In genomic region chr13:5866091-5866490, GRCm38 (mm10) we compare ENCODE assay signal across 9 mouse cellular contexts. TPM values are rescaled to one million over a fixed set of nuclear protein-coding genes. Genes with fewer than 3 reads are reported as not detected.
DNase-seq lines count a peak whose midpoint lies in the region; ATAC-seq and TF ChIP-seq lines count a peak whose summit lies in the region.
"Had no signal": no experiment of that assay in that cellular context is flagged by ENCODE, and none has a peak within 500 bp of the region (broad histone marks: within the 10 kb centered on the region; RNA-seq: fewer than 3 reads in every experiment).

No protein-coding gene starts in this region.

- peaks cover 8% of the 10 kb centered on the region for H3K79me2 ChIP-seq in heart, adult 2 months (replicated peaks; ENCODE audit: control insufficient read depth, insufficient read depth, low read length)

- peak overlapping the region; percentile 95 for H3K27ac ChIP-seq in heart, adult 2 months
- no peak overlapping the region for H3K27ac ChIP-seq in midbrain, embryonic 13.5 days
- H3K27ac ChIP-seq in midbrain, embryonic 10.5 days (replicated peaks): no peak overlapping the region
- peak overlapping the region; percentile 92 for H3K27ac ChIP-seq in embryonic fibroblast, embryonic 13.5 days (ENCODE audit: insufficient read depth, low read length)
- H3K27ac ChIP-seq in small intestine, adult 2 months (ENCODE audit: insufficient read depth, low read depth, low read length): peak overlapping the region; percentile 95

- DNase-seq in heart, adult 2 months: no peak
- no peak for DNase-seq in heart, postnatal 14 days
- DNase-seq in midbrain, embryonic 10.5 days (ENCODE audit: low spot score): no peak
- DNase-seq in embryo, embryonic 11 days: no peak
- no peak for DNase-seq in cerebellum, postnatal 25 days
- DNase-seq: kidney, postnatal 25 days had no signal

- peak overlapping the region; percentile 65 for H3K4me2 ChIP-seq in midbrain, embryonic 13.5 days (replicated peaks)

- no peak for ATAC-seq in midbrain, embryonic 13.5 days

- TF ChIP-seq CTCF in heart, adult 2 months (IDR thresholded peaks at IDR 0.05): no peak
- TF ChIP-seq CTCF in embryonic fibroblast, embryonic 13.5 days (IDR thresholded peaks at IDR 0.05; ENCODE audit: borderline replicate concordance, insufficient read depth, low read length): no peak
- TF ChIP-seq CTCF in small intestine, adult 2 months (IDR thresholded peaks at IDR 0.05; ENCODE audit: extremely low read depth, insufficient read length, insufficient replicate concordance, low read depth, low read length): no peak

- peak overlapping the region; percentile 25 for H3K9ac ChIP-seq in heart, adult 2 months (ENCODE audit: low read depth, low read length)
- H3K9ac ChIP-seq in midbrain, embryonic 13.5 days (replicated peaks): no peak overlapping the region

- WGBS in heart, adult 2 months: 38% methylated on average over 6 of the region's 6 CpGs
- WGBS in midbrain, embryonic 13.5 days: 90% methylated on average over 6 of the region's 6 CpGs
- WGBS in midbrain, embryonic 10.5 days: 86% methylated on average over 6 of the region's 6 CpGs
- WGBS in small intestine, adult 2 months: 83% methylated on average over 6 of the region's 6 CpGs

- 0 out of 2 replicates have a peak, but pooled peaks have one; percentile 22 for TF ChIP-seq POLR2A in heart, adult 2 months (IDR thresholded peaks at IDR 0.05; ENCODE audit: insufficient read depth, low read depth, low read length)
- TF ChIP-seq POLR2A in embryonic fibroblast, embryonic 13.5 days (IDR thresholded peaks at IDR 0.05; ENCODE audit: low read depth, low read length): no peak
- TF ChIP-seq POLR2A in small intestine, adult 2 months (IDR thresholded peaks at IDR 0.05; ENCODE audit: low read depth, low read length): no peak

- no peak for TF ChIP-seq EP300 in heart, adult 2 months (IDR thresholded peaks at IDR 0.05; ENCODE audit: insufficient read depth, low read depth, low read length)

- peaks cover 52% of the 10 kb centered on the region for H3K36me3 ChIP-seq in heart, adult 2 months (ENCODE audit: control insufficient read depth, insufficient read depth, low read length)
- H3K36me3 ChIP-seq in midbrain, embryonic 13.5 days: peaks cover 39% of the 10 kb centered on the region
- peaks cover 44% of the 10 kb centered on the region for H3K36me3 ChIP-seq in midbrain, embryonic 10.5 days
- peaks cover 50% of the 10 kb centered on the region for H3K36me3 ChIP-seq in small intestine, adult 2 months (ENCODE audit: control insufficient read depth, insufficient read depth, low read length)

- peaks cover 14% of the 10 kb centered on the region for H3K4me1 ChIP-seq in heart, adult 2 months (ENCODE audit: control insufficient read depth, insufficient read depth, low read length)
- peaks cover 58% of the 10 kb centered on the region for H3K4me1 ChIP-seq in midbrain, embryonic 13.5 days (replicated peaks)
- peaks cover 38% of the 10 kb centered on the region for H3K4me1 ChIP-seq in midbrain, embryonic 10.5 days
- H3K4me1 ChIP-seq in embryonic fibroblast, embryonic 13.5 days (ENCODE audit: control insufficient read depth, insufficient read depth, low read length): peaks cover 18% of the 10 kb centered on the region
- H3K4me1 ChIP-seq in small intestine, adult 2 months (ENCODE audit: control insufficient read depth, insufficient read depth, insufficient read length, low read length): peaks cover 13% of the 10 kb centered on the region

- intact Hi-C loops in heart, adult 2 months (cut with DNase I): loop anchor here (10.0 kb wide), 1 partner anchor 921 kb away; no protein-coding TSS in a partner anchor
- intact Hi-C loops in heart, postnatal 14 days (cut with DNase I): no loop called here

- peak overlapping the region; percentile 89 for H3K4me3 ChIP-seq in heart, adult 2 months
- H3K4me3 ChIP-seq in midbrain, embryonic 13.5 days (replicated peaks): no peak overlapping the region
- no peak overlapping the region for H3K4me3 ChIP-seq in midbrain, embryonic 10.5 days
- H3K4me3 ChIP-seq in embryonic fibroblast, embryonic 13.5 days (ENCODE audit: insufficient read depth, low read length): peak overlapping the region; percentile 91
- no peak overlapping the region for H3K4me3 ChIP-seq in small intestine, adult 2 months (ENCODE audit: low read depth, low read length)

- H3K9me3 ChIP-seq in midbrain, embryonic 13.5 days: no peaks in the 10 kb centered on the region
- no peaks in the 10 kb centered on the region for H3K9me3 ChIP-seq in midbrain, embryonic 10.5 days (replicated peaks)

- H3K27me3 ChIP-seq in heart, adult 2 months (ENCODE audit: control insufficient read depth, insufficient read depth, low read length): no peaks in the 10 kb centered on the region
- no peaks in the 10 kb centered on the region for H3K27me3 ChIP-seq in midbrain, embryonic 13.5 days
- no peaks in the 10 kb centered on the region for H3K27me3 ChIP-seq in midbrain, embryonic 10.5 days (ENCODE audit: low read depth, poor library complexity, severe bottlenecking)
- H3K27me3 ChIP-seq in small intestine, adult 2 months (ENCODE audit: control insufficient read depth, insufficient read depth, low read length): no peaks in the 10 kb centered on the region

RNA-seq across cellular contexts. Expression of gene Klf6, which starts 4.8 kb away (rescaled TPM):
- 10 to 100 TPM; 51.8 to 55.8 TPM for total RNA-seq in heart, adult 2 months (2021)
- 13.7 and 23.1 TPM in 2 replicates for polyA plus RNA-seq in heart, adult 2 months (2012; rRNA removed)
- total RNA-seq in heart, postnatal 14 days (2021): 10 to 100 TPM; 76.8 to 80.6 TPM
- polyA plus RNA-seq in midbrain, embryonic 13.5 days (2015; fragmentation: Nextera tagmentation; extraction: Ambion mirVana): 68.3 and 82.1 TPM in 2 replicates
- 53.5 and 63.0 TPM in 2 replicates for polyA plus RNA-seq in midbrain, embryonic 10.5 days (2016; fragmentation: Nextera tagmentation; extraction: Ambion mirVana)
- 105 and 134 TPM in 2 replicates for polyA plus RNA-seq in embryonic fibroblast, embryonic 13.5 days (2011; ENCODE audit: insufficient read length, low read depth, missing spikeins)
- polyA plus RNA-seq in small intestine, adult 2 months (2012; rRNA removed): 13.2 and 44.5 TPM in 2 replicates

Comparison
In these comparisons a context has a peak if more than half of its experiments do, and no peak if none do; other contexts are left out.
1. H3K27ac ChIP-seq: peak in heart, adult 2 months (single experiment), embryonic fibroblast, embryonic 13.5 days (single experiment) and small intestine, adult 2 months (single experiment); none in midbrain, embryonic 13.5 days (single experiment) and midbrain, embryonic 10.5 days (single experiment).
2. H3K4me3 ChIP-seq: peak in heart, adult 2 months (single experiment) and embryonic fibroblast, embryonic 13.5 days (single experiment); none in midbrain, embryonic 13.5 days (single experiment), midbrain, embryonic 10.5 days (single experiment) and small intestine, adult 2 months (single experiment).